Mouse (Mus musculus) liver, embryonic 14.5 days (tissue): ENCODE measurements around the gene Wipf1.
A peak's percentile ranks its signal among the peaks of the same experiment; 100 is the strongest.

Experiments used
- CTCF ChIP-seq: IDR thresholded peaks from 2 replicates; pipeline ENCODE4 v1.5.1; 2016; ENCODE audit warnings: antibody characterized with exemption, low read depth, control low read depth
- EP300 ChIP-seq: IDR thresholded peaks from 2 replicates; pipeline ENCODE4 v1.6.1; 2016; ENCODE audit warnings: antibody characterized with exemption, low read depth

GRCm38 (mm10) chr2:73502863-73503429, 26.6 kb downstream of the Wipf1 start:
- TF ChIP-seq CTCF (no peak), EP300 (peak; percentile 78)
